Mouse (Mus musculus) layer of hippocampus, adult 9-10 months (tissue): ENCODE results near the gene Zfp13.
"Not testable (repeated sequence)": the region's sequence is repeated elsewhere in the genome, so short reads cannot be mapped to it uniquely, and the experiment has no call there.

Experiments
- DNase-seq: peaks from one replicate; pipeline ENCODE4 v3.0.0; 2022; ENCODE audit warnings: low spot score

Gene Zfp13

DNA sequence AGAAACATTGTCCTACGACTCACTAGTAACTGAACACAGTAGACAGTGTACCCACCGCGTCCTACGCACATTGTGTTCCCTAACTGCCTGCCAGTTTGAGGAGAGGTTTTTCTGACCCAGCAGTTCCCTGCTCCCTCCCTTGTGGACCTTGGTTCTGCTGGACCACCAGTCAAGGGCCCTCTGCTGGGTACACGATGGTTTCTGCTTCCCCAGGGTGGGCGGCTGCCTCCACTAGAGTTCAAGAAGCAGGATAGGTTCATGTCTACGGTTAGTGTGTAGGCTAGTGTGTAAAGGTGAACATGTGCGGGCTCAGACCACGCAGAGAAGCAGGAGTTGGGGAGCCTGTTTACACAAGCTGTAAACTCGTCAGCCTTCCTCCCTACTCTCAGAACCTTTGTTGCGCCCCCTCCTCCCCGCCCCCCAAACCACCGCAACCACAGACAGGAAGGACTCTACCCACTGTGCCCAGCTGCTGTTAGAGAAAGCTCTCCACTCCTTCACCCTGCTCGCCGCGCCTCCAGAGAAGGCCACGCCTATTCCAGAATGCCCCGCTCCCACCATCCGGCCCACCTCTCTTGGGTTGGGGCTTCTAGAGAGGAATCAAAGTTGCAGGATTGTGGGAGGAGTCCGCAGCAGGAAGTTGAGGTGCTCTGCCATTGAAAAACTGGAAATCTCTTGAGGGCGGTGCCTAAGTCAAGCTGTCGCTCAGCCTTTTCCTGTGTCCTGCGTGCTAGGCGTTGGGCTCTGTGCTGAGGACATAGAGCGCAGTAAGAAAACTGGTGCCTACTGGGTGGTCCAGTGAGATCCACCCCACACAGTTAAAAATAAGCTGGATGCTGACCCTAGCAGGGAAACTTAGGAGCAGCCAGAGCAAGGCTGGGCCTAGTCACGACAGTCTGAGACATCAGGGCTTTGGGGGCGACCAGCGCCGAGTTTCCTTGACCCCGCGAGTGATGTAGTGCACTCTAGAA is at the start of gene Zfp13:
TSS of gene Zfp13 (minus strand) at position 906 of the 971 bp plus-strand sequence.
- peak; percentile 46 for DNase-seq

DNA sequence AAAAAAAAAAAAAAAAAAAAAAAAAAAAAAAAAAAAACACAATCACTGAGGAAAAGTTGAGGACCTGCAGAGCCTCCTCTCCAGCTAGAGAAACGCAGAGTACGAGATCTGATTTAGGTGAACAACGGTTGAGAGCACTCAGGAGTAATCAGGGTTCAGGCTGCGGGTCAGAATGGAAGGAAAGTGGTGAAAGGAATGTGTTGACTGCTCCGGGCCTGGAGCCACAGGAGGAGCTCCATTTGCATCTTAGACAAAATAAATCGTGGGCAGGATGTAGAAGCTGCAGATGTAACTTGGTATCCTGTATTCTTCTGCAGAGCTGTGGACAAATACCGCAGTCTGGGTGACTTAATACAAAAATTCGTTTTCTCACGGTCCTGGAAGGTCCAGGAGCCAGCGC is 46.6 kb upstream of the Zfp13 start:
- DNase-seq, result no peak

DNA sequence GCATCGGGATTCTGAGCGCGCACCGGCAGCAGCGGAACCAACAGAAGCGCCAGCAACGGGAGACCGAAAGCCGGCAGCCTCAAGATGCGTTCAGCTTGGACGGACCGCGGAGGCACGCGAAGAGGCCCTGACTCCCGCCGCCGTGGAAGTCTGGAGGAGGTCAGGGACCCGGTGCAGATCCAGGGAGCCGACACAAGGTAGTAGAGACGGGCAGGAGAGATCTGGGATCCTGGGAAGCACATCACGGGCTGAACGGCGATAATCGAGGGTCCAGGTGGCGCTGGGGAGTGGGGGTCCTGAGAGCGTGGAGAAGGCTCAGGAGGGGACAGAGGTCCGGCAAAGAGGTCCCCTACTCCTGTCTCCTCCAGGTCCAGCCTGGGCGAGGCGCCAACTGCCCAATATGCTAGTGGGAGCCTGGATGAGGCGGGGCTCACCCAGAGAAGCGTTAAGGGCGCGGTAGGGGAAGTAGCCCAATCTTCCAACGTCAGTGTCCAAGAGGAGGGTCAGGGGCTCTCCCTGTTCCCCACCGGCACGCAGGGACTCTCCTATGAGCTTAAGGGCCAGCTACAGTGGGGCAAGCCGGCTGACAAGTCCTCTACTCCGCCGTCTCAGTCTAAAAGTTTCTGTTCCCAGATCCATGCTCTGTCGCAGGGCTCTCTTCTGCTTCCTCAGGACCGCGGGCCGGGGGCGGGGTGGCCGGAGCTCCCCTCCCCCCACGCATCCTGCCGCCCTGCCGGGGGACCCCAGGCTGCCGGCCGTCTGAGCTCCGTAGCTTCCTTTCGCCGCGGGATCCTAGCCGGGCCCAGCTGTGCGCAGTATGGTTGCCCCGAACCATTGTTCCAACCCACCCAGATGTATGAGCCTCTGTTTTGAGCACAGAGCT is 45.6 kb upstream of the Zfp13 start, which contains the start of gene Mmp25:
TSS of gene Mmp25 (minus strand) at position 665 of the 883 bp plus-strand sequence.
- DNase-seq, result no peak

DNA sequence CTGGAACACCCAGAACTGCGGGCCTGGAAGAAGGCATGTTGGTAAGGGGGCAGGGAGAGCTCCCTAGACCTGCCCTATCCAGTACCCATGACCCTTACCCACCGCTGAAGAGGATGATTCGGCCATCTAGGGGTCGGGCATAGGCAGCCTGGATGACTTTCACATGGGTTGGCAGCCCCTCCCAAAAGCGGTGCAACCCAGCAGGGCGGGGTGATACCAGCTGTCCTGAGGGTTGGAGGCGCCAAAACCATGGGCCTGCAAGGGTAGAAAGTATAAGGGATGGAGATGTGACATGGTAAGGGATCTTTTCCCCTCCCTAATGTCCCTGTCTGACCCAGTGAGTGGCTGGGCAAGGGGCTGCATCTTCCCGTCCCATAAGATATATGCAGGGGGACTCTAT is 32.0 kb upstream of the Zfp13 start:
- DNase-seq, result no peak

- DNase-seq, result peak; percentile 63
These were observed 31.1 kb upstream of the Zfp13 start for GRCm38 (mm10) chr17:23630195-23631020.

DNA sequence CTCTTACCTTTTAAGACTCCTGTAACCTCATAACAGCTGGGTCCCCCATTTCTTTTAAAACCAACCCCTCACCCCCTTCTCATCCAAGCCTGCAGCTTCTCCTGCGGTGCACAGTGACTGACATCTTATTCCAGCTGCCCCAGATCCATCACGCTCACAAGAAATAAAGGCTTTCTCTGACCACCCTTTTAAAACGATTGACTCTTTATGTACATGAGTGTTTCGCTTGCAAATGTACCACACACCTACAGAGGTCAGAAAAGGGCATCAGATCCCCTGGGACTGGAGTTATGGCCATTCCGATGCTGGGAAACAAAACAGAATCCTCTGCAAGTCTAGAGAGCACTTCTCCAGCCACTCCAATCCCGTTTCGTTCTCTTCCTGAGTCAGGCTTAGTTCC is 28.5 kb upstream of the Zfp13 start:
- DNase-seq, result no peak

DNA sequence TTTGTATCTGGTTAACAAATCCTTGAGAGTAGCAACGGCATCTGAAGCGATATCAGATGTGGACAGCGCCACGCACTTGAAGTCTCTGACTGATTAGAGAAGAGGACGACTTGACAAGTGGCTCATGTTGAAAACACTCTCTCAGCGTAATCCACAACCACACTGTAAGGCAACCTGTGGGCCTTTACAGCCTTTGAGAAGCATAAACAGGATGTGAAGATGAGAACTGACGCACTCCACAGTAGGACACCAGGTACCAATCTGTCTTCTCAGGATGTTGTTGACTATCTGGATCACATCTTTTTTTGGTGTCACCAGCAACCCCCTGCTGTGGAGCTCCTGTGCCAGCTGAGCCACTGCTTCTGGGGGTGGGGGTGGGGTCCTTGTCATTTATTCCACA is 21.1 kb upstream of the Zfp13 start:
- no peak for DNase-seq

DNA sequence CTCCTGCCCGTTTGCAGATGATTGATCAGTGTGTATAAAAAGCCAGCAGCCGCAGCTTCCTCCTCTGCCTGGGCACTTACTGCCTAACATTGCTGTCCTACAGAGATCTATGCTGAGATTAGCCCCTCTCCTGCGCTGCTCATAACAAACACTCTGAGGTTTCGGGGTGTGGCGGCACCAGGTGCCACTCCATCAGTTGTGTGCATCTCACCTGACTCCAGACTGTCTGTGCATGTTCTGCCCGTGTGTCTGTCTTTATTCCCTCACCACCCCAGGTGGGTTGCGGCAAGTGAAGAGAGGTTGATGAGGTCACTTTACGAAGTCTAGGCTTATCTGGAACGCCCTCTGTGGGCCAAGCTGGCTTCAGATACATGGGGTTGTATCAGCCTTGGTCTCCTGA is 17.8 kb upstream of the Zfp13 start:
- no peak for DNase-seq

DNA sequence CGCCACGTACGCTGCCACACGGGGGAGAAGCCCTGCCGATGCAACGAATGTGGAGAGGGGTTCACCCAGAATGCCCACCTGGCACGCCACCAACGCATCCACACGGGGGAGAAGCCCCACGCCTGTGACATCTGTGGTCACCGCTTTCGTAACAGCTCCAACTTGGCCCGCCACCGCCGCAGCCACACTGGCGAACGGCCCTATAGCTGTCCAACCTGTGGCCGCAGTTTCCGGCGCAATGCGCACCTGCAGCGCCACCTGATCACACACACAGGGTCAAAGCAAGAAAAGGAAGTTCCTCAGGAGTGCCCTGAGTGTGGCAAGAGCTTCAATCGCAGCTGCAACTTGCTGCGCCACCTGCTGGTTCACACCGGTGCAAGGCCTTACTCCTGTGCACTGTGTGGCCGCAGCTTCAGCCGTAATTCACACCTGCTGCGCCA is 11.1 kb upstream of the Zfp13 start:
- DNase-seq, result no peak

GRCm38 (mm10) chr17:23609612-23610011 is 10.3 kb upstream of the Zfp13 start:
- no peak for DNase-seq

DNA sequence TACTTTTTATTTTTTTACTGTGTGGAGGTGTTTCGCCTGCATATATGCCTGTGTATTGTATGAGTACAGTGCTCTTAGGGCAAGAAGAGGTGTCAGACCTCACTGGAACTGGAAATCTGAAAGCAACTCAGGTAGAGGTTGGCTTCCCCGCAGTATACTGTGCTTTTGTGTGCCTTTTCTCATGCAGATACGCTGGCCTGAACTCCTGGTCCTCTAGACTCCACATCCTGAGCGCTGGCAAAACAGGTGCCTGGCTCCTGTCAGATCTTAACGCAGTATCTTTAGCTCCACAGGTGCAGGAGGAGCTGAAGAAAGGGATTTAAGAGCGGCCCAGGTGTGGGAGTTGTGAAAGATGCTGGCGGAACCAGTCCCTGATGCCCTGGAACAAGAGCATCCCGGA is 5.9 kb upstream of the Zfp13 start:
- DNase-seq, result no peak

GRCm38 (mm10) chr17:23604394-23604793 is 5.1 kb upstream of the Zfp13 start:
- no peak for DNase-seq

- no peak for DNase-seq
These were observed 4.3 kb upstream of the Zfp13 start for GRCm38 (mm10) chr17:23603542-23603941.

DNA sequence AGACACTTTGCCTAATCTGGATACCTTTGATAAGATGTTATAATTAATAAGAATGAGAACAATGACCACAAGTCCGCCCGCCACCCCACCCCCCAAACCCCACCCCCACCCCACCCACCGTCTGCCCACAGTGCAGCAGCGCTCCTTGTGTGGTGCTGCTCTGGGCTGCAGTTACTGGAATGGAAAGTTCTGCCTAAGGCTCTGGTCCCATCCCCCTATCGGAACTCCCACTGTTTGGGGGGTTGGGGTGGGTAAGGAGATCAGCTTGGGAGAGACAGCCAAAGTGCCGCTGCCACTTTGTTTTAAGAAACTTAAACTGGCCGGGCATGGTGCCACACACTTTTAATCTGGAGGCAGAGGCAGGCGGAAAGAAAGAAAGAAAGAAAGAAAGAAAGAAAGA is 3.8 kb upstream of the Zfp13 start:
- DNase-seq, result no peak

- no peak for DNase-seq
These were observed 2.7 kb upstream of the Zfp13 start for GRCm38 (mm10) chr17:23601836-23602585.

GRCm38 (mm10) chr17:23600641-23601622 is 1.6 kb upstream of the Zfp13 start, which contains the start of gene Zscan10:
Gene Zscan10 (plus strand): TSS chr17:23600856.
- no peak for DNase-seq

DNA sequence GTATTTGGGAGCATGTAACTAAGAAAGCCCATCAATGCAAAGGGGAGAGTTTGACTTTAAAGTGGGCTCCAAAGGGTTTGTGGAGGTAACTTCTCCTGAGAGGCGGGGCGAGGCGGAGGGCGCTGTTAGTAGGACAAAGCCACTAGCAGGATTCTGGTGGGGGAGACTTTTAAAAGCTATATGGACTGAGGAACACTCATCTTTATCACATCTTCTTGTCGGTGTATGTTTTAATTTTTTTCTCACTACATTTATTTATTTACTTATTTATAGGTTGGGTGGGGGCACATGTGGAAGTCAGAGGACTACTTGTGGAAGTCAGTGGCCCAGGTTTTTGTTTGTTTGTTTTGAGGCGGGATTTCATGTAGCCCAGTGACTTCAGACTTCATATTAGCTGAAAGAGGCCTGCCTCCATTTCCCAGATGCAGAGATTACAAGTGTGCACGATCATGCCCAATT is 347 bp upstream of the Zfp13 start:
- no peak for DNase-seq

DNA sequence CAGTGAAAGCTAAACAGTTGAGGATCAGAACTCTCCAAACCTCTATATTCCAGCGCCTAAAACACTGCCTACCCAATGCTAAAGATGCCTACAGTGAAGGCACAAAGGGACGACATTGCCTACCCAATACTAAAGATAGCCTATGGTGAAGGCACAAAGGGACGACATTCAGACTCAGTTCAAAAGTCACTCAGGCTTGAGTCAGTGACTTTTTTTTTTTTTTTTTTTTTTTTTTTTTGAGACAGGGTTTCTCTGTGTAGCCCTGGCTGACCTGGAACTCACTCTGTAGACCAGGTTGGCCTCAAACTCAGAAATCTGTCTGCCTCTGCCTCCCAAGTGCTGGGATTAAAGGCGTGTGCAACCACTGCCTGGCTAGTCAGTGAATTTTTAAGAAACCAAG is 4.1 kb downstream of the Zfp13 start:
- DNase-seq, result not testable (repeated sequence)

- DNase-seq, result no peak
These were observed 6.4 kb downstream of the Zfp13 start for GRCm38 (mm10) chr17:23592926-23593300.
